Mouse (Mus musculus) gastrocnemius, postnatal 14 days (tissue): ENCODE data around the gene Ptn. TPM values are rescaled to one million over a fixed set of nuclear protein-coding genes. Genes with fewer than 3 reads are reported as not detected.

Experiments used
- DNase-seq: peaks from one replicate; pipeline ENCODE4 v3.0.0; 2021; ENCODE audit warnings: mixed read lengths
- intact Hi-C: fragments of 180-260 bp; cut with DNase I; formaldehyde crosslinking; loops from one replicate; pipeline ENCODE4 v1.15.1; 2025; ENCODE audit warnings: low total_unique reads
- long read RNA-seq, 2 experiments: library from polyadenylated mRNA; stranded (forward); transcript quantifications; one replicate each; pipeline ENCODE4 v2.0.0; 2021
- total RNA-seq, 2 experiments: library from RNA; stranded (reverse); gene quantifications; 2 replicates each; pipeline ENCODE4 v1.2.3; 2021

Gene Ptn
- 10 to 100 TPM; 14.4 to 22.2 TPM for total RNA-seq
- long read RNA-seq, experiment 1, transcript Ptn-201 (5 exons, 1,614 nt): major isoform, 15 of 15 reads
- long read RNA-seq, experiment 1, partial matches to known transcripts: 0 of 15 reads
- long read RNA-seq, experiment 1, other reads (novel, unspliced or antisense): 0 of 15 reads
- long read RNA-seq, experiment 2, transcript Ptn-201 (5 exons, 1,614 nt): major isoform, 10 of 10 reads
- long read RNA-seq, experiment 2, partial matches to known transcripts: 0 of 10 reads
- long read RNA-seq, experiment 2, other reads (novel, unspliced or antisense): 0 of 10 reads

- DNase-seq: peak; percentile 39
Measured at GRCm38 (mm10) chr6:36809747-36810285, at the start of gene Ptn. TSS of gene Ptn (minus strand) at chr6:36810220.

DNA sequence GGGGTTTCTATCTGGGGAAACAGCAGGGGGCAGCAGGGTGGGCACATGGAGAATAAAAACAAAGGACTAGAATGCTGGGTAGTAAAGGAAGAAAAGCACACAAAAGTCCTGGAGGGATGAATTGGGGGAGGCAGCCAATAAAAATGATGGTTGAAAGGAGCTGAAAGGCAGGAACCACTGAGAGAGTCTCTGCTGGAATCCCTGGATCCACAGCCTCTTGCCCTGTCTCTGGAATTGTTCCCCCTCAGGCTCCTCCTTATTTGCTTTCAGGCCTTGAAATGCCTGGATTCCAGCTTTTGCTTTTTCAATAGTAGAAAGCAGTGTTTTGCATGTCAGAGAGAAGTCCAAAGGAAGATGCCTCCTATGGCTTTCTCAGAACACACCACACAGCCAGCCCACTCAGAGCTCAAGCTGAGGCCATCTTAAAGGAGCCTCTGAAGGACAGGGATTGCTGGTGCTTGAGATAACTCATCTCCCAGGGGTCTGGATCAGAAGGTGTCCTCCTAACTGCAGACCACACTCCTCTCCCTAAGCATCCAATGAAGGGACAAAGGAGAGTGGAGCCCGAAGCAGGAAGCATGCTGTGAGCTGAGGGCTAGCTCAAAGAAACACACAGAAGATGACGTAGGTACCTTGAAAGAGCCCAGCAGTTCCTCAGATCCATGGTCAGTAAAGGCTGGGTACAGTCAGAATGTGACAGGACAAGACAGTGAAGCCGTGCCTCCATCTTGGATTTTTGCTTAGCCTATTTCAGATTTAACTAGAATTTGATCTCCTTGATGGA is 48.4 kb upstream of the Ptn start:
- no peak for DNase-seq
- intact Hi-C loops: no loop called here

More at GRCm38 (mm10) chr6:36809747-36810285, at the start of gene Ptn:
- intact Hi-C loops: no loop called here

GRCm38 (mm10) chr6:36857627-36858257 is 47.7 kb upstream of the Ptn start:
- no peak for DNase-seq
- intact Hi-C loops: no loop called here

- peak; percentile 54 for DNase-seq
- intact Hi-C loops: no loop called here
Measured at GRCm38 (mm10) chr6:36850422-36851129, 40.6 kb upstream of the Ptn start.

DNA sequence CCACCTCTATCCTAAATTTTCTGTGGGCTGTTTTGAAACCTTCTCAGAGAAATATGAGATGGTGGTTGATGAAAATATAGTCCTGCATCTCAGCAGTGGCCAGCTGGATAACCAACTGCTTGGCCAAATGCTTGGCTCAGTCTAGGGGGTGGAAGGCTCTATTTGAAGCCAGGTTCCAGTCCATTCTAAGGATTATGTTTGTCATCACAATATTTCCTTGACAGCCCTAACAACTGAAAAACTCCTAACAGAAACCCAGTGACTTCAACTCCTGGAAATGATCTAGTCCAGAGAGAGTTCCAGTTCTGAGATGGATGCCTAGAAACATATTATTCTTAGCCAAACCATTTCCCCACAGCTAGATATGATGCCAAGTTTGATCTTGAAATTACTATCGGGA is 35.3 kb upstream of the Ptn start:
- no peak for DNase-seq
- intact Hi-C loops: no loop called here

DNA sequence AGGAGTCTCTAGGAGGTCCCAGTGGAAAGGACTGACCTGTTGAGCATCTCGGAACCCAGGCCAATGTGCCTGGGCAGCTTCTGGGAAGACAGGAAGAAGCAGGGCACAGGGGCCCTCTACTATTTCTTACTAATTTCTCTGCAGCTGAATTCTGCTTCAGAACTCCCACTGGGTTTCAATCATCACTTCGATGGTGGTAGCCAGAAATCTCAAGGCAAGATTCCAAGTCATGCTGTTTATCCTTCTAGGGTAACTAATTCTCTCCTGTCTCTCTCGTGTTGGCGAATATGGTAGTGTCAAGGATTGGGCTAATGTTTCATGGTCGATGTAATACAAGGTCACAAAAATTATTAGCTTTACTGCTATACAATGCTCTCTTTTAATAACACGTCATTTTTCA is 34.2 kb upstream of the Ptn start:
- intact Hi-C loops: no loop called here
- DNase-seq: peak; percentile 5

DNA sequence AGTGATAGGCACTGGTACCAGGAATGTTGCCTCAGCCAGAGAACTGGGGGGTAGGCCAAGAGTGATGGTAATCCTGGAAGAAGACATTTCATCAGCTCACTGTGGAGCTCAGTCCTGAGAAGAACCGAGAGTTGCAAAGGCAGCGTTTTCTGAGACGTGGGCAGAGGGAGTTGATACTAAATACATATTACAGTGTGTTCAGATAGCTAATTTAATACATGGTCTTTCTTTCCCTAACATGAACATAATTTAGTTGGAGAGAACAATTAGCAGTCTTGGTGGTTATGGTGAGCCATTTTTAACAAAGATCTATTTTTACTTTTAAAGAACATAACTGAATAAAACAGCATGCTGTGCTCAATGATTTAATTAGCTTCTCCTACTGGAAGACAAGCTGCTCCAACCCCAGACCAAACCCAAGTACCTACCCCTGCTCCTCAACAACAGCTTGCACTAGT is 33.0 kb upstream of the Ptn start:
- intact Hi-C loops: no loop called here
- DNase-seq: no peak

- no peak for DNase-seq
- intact Hi-C loops: no loop called here
Measured at GRCm38 (mm10) chr6:36842101-36842922, 32.3 kb upstream of the Ptn start.

DNA sequence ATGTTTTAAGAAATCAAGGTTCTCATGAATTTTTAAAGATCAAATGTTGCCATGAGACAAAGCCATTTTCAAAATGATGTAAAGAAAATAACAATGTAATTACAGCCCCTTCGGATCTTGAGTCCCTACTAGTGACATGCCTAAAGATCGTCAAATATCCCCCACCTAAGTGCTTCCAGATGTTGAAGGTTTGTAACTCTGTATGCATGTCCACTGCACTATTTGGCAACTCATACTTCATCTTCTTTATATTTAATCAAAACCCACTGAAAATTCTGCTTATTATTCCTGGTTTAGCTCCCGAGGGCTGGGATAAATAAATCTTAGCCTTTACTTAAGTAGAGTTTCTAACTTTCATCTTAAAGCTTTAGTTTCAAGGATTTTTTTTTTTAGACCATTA is 31.7 kb upstream of the Ptn start:
- DNase-seq: no peak
- intact Hi-C loops: no loop called here

DNA sequence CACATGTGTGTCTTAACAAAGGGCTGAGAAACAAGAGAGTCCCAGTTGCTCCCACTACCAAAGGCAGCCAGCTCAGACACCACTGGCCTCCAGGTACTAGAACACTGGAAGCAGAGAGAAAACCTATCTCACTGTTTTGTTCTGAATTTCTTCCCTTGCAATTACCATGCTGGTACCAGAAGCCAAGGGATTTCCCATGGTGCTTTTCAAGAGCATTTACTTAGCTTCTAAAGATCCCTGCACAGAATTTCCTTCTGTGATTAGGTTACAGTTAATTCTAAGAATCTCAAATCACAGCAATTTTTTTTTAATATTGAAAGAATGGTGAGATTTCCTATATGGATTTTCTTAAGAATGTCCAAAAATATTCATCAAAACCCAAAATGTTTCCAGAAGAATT is 31.2 kb upstream of the Ptn start:
- intact Hi-C loops: no loop called here
- DNase-seq: no peak

- intact Hi-C loops: no loop called here
- no peak for DNase-seq
Measured at GRCm38 (mm10) chr6:36838747-36839146, 28.7 kb upstream of the Ptn start.

DNA sequence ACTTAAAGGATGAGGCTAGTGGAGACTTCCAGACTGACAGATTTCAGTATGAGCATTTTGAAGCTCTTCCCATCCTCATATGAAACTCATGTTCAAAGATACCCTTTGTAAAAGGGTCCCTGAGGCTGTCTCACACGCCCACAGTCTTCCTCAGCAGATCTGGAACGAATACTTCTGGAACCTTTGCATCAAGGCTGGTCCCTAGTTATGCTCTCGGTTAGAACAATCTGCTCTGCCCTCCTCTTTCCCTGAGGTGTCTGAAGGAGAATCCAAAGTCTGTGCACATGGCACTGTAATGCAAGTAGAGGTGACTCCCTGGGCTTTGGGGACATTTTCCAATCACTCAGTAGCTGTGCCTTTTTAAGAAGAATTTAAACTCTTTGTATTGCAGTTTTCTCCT is 25.3 kb upstream of the Ptn start:
- no peak for DNase-seq
- intact Hi-C loops: no loop called here

GRCm38 (mm10) chr6:36834695-36835265 is 24.8 kb upstream of the Ptn start:
- no peak for DNase-seq
- intact Hi-C loops: no loop called here

- intact Hi-C loops: no loop called here
- no peak for DNase-seq
Measured at GRCm38 (mm10) chr6:36832681-36833080, 22.7 kb upstream of the Ptn start.

GRCm38 (mm10) chr6:36832207-36832606 is 22.2 kb upstream of the Ptn start:
- intact Hi-C loops: no loop called here
- no peak for DNase-seq

DNA sequence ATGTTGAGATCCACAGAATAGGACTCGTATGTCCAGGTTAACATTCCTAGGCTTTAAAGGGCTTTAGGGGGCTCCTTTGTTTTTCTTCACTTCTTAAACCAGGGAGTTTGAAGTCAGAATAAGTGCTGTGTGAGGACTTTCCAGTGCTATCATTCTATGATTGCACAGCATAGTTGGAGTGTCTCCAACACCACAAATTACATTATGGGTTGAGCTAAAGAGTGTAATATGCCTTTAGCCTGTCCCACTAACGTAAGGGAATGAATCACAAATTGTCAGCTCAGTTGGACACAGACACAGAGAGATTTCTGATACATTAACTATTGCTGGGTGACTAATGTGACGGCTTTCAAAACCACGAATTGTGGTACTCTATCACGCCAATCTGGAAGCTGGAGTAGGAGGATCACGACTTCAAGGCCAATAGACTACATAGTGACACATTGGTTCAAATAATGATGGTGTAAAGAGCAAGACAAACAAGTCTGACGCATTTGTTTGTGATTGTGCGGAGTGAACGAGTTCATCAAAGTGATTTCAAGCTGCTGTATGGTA is 20.4 kb upstream of the Ptn start:
- intact Hi-C loops: no loop called here
- no peak for DNase-seq

- no peak for DNase-seq
- intact Hi-C loops: no loop called here
Measured at GRCm38 (mm10) chr6:36819784-36820050, 9.7 kb upstream of the Ptn start.

DNA sequence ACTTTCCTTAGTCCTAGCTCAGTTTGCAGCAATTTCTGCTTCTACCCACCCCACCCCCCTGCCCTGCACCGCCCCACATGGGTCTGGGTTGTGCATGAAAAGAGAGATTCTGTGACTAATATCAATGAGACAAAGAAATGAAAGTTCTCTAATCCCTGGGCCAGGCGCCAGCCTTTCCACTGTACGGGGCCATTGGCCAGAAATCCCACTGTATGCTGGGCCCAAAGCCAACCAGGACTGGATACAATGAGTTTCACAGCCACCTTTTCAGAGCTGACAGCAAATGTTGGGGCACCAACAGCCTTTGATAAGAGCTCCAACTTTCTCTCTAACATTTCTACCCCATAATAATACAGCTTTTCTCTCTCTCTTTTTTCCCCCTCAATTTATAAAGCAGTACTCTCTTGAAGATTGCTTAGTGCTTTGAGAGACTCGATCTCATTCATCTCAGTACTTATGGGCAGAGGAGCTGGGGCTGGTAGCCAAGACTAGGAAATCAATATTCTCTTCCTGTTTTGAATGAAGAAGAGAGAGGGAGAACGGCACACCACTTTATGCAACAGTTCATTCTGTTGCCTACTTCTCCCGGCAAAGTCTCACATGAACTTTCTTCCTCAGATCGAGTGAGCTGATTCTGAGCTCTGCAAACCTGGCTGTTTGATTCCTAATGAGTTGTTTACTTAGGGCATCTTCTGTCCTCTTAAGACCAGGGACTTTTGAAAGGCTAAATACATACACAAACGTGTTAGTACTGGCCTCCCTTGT is 9.2 kb upstream of the Ptn start:
- intact Hi-C loops: no loop called here
- DNase-seq: peak; percentile 88
